Mouse (Mus musculus) stomach, postnatal 0 days (tissue): ENCODE data around the gene Myog.

ENCODE experiments used
- CTCF ChIP-seq: IDR thresholded peaks from 2 replicates; pipeline ENCODE4 v1.5.1; 2016; ENCODE audit warnings: antibody characterized with exemption, low read depth, mild to moderate bottlenecking, moderate library complexity
- EP300 ChIP-seq: optimal IDR thresholded peaks from 2 replicates; pipeline ENCODE3; 2016; ENCODE audit warnings: antibody characterized with exemption

DNA sequence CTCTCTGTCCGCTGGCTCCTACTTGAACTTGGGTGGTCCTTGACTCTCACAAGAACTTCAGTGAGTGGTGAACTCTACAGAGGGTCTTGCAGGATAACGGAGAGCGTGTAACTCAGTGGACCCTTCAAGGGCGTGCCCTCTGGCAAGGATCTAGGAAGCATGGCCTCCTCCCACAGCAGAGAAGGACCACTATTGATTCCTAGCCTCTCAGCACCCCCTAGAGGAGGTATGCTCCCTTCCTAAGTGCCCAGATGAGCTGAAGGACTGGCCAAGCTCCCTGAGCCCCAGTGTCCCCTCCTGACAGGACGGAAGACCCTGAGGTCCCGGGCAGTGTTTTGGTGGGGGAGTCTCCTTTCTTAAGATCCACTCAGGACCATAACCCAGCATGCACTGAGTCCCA lies 32.8 kb downstream of the Myog start:
- TF ChIP-seq CTCF, result peak; percentile 74
- TF ChIP-seq EP300, result no peak
